Mouse (Mus musculus): Measurements from ENCODE around the gene Bhlha15. TPM values are rescaled to one million over a fixed set of nuclear protein-coding genes. Genes with fewer than 3 reads are reported as not detected.

Bhlha15 gene
- polyA plus RNA-seq, 1 experiment: not detected

GRCm38 (mm10) chr5:144232531-144232930, 42.4 kb downstream of the Bhlha15 start:
- Histone ChIP-seq H3K4me3 (ENCODE audit: insufficient read depth, low read depth, low read length) (no peak overlapping the region), H3K27ac (replicated peaks; ENCODE audit: low read depth, low read length) (peak overlapping the region; percentile 40; the same call in 1 of the 2 replicates), H3K4me1 (ENCODE audit: control insufficient read depth, insufficient read depth, insufficient read length, low read length) (peaks cover 2% of the 10 kb centered on the region; the same call in 1 of the 2 replicates)

GRCm38 (mm10) chr5:144234222-144234621, 44.1 kb downstream of the Bhlha15 start:
- peaks cover 3% of the 10 kb centered on the region for H3K4me1 ChIP-seq (ENCODE audit: control insufficient read depth, insufficient read depth, insufficient read length, low read length)
- no peak overlapping the region for H3K4me3 ChIP-seq (ENCODE audit: insufficient read depth, low read depth, low read length)
- H3K27ac ChIP-seq (replicated peaks; ENCODE audit: low read depth, low read length): peak overlapping the region; percentile 82

- Histone ChIP-seq H3K4me1 (ENCODE audit: control insufficient read depth, insufficient read depth, insufficient read length, low read length) (peaks cover 4% of the 10 kb centered on the region), H3K4me3 (ENCODE audit: insufficient read depth, low read depth, low read length) (no peak overlapping the region), H3K27ac (replicated peaks; ENCODE audit: low read depth, low read length) (peak overlapping the region; percentile 82)
These were observed 44.6 kb downstream of the Bhlha15 start for GRCm38 (mm10) chr5:144234714-144235113.

- Histone ChIP-seq H3K27ac (replicated peaks; ENCODE audit: low read depth, low read length) (no peak overlapping the region), H3K4me3 (ENCODE audit: insufficient read depth, low read depth, low read length) (no peak overlapping the region), H3K4me1 (ENCODE audit: control insufficient read depth, insufficient read depth, insufficient read length, low read length) (peaks cover 4% of the 10 kb centered on the region; the same call in 1 of the 2 replicates)
These were observed 48.9 kb downstream of the Bhlha15 start for GRCm38 (mm10) chr5:144238969-144239368.

Other genes starting within 250 kb of the Bhlha15 start
- 44.3 and 48.2 TPM in 2 replicates for gene Ccz1, start 175.4 kb upstream of the Bhlha15 start, polyA plus RNA-seq (2012; ENCODE audit: insufficient read depth, insufficient read length, missing spikeins)
- not detected in 2 replicates for gene Ocm, start 163.6 kb upstream of the Bhlha15 start, polyA plus RNA-seq (2012; ENCODE audit: insufficient read depth, insufficient read length, missing spikeins)
- 18.5 and 18.8 TPM in 2 replicates for gene Lmtk2, start 89.8 kb upstream of the Bhlha15 start, polyA plus RNA-seq (2012; ENCODE audit: insufficient read depth, insufficient read length, missing spikeins)
- 25.9 and 41.4 TPM in 2 replicates for gene Tecpr1, start 33.3 kb downstream of the Bhlha15 start, polyA plus RNA-seq (2012; ENCODE audit: insufficient read depth, insufficient read length, missing spikeins)
- 230 and 282 TPM in 2 replicates for gene Bri3, start 54.2 kb downstream of the Bhlha15 start, polyA plus RNA-seq (2012; ENCODE audit: insufficient read depth, insufficient read length, missing spikeins)
- gene Baiap2l1, start 167.8 kb downstream of the Bhlha15 start, polyA plus RNA-seq (2012; ENCODE audit: insufficient read depth, insufficient read length, missing spikeins): not detected in 2 replicates

Measured in brown adipose tissue, adult 24 weeks (tissue).